Mouse (Mus musculus) liver, embryonic 14 days (tissue): ENCODE data around the gene Gcgr. TPM values are rescaled to one million over a fixed set of nuclear protein-coding genes. Genes with fewer than 3 reads are reported as not detected.

Experiments used
- polyA plus RNA-seq: library from polyadenylated mRNA; depleted of rRNA; stranded (reverse); fragments of >200 nt; gene quantifications from 2 replicates; pipeline ENCODE4 v1.2.3, GENCODE M21; 2012; rRNA removed

Gcgr gene
- 16.1 and 19.1 TPM in 2 replicates for polyA plus RNA-seq

GRCm38 (mm10) chr11:120530085-120530964 is at the start of gene Gcgr:
Gene Gcgr (plus strand): TSS chr11:120530699.

GRCm38 (mm10) chr11:120484265-120484981 is 46.1 kb upstream of the Gcgr start, which contains the start of gene Mrpl12:
Gene Mrpl12 (plus strand): TSS chr11:120484613.

GRCm38 (mm10) chr11:120491317-120492023 is 39.0 kb upstream of the Gcgr start, which contains the start of gene Slc25a10:
Gene Slc25a10 (plus strand): TSS chr11:120491840.

GRCm38 (mm10) chr11:120549168-120549945 is 18.9 kb downstream of the Gcgr start, which contains the start of gene Mcrip1:
Gene Mcrip1 (minus strand): TSS chr11:120549727.

GRCm38 (mm10) chr11:120550810-120551440 is 20.4 kb downstream of the Gcgr start, which contains the start of gene Ppp1r27:
Gene Ppp1r27 (minus strand): TSS chr11:120551132.

GRCm38 (mm10) chr11:120572752-120573584 is 42.5 kb downstream of the Gcgr start, which contains the start of gene P4hb:
Gene P4hb (minus strand): TSS chr11:120573253.

GRCm38 (mm10) chr11:120581490-120582267 is 51.2 kb downstream of the Gcgr start, which contains the start of gene Arhgdia:
Gene Arhgdia (minus strand): TSS chr11:120581624.

Other genes starting within 250 kb of the Gcgr start
- 238 and 303 TPM in 2 replicates for gene Actg1, start 182.2 kb upstream of the Gcgr start, polyA plus RNA-seq
- 0.03 TPM in 1 of 2 replicates, not detected in the other for gene Fscn2, start 169.2 kb upstream of the Gcgr start, polyA plus RNA-seq
- gene Faap100, start 151.9 kb upstream of the Gcgr start, polyA plus RNA-seq, result 5.3 and 5.7 TPM in 2 replicates
- 18.5 and 22.6 TPM in 2 replicates for gene Nploc4, start 93.0 kb upstream of the Gcgr start, polyA plus RNA-seq
- gene Tspan10, start 88.1 kb upstream of the Gcgr start, polyA plus RNA-seq, result 0.03 TPM in 1 of 2 replicates, not detected in the other
- gene Pde6g, start 77.2 kb upstream of the Gcgr start, polyA plus RNA-seq, result 0.22 and 0.25 TPM in 2 replicates
- gene Oxld1, start 72.6 kb upstream of the Gcgr start, polyA plus RNA-seq, result 4.2 and 5.3 TPM in 2 replicates
- gene Ccdc137, start 72.6 kb upstream of the Gcgr start, polyA plus RNA-seq, result 15.5 and 17.7 TPM in 2 replicates
- 8.3 and 11.6 TPM in 2 replicates for gene Arl16, start 63.1 kb upstream of the Gcgr start, polyA plus RNA-seq
- 77.5 and 86.5 TPM in 2 replicates for gene Mrpl12, start 46.1 kb upstream of the Gcgr start, polyA plus RNA-seq
- gene Slc25a10, start 38.9 kb upstream of the Gcgr start, polyA plus RNA-seq, result 27.2 and 31.8 TPM in 2 replicates
- 25.4 and 28.5 TPM in 2 replicates for gene Mcrip1, start 19.0 kb downstream of the Gcgr start, polyA plus RNA-seq
- 0.14 TPM in 1 of 2 replicates, not detected in the other for gene Ppp1r27, start 20.4 kb downstream of the Gcgr start, polyA plus RNA-seq
- gene P4hb, start 42.6 kb downstream of the Gcgr start, polyA plus RNA-seq, result 239 and 240 TPM in 2 replicates
- gene Arhgdia, start 50.9 kb downstream of the Gcgr start, polyA plus RNA-seq, result 151 and 168 TPM in 2 replicates
- gene Alyref, start 67.7 kb downstream of the Gcgr start, polyA plus RNA-seq, result 112 and 119 TPM in 2 replicates
- gene Anapc11, start 67.7 kb downstream of the Gcgr start, polyA plus RNA-seq, result 49.9 and 56.0 TPM in 2 replicates
- 4.6 and 5.4 TPM in 2 replicates for gene Npb, start 77.8 kb downstream of the Gcgr start, polyA plus RNA-seq
- 113 and 125 TPM in 2 replicates for gene Pcyt2, start 87.2 kb downstream of the Gcgr start, polyA plus RNA-seq
- gene Sirt7, start 94.5 kb downstream of the Gcgr start, polyA plus RNA-seq, result 27.4 and 30.1 TPM in 2 replicates
- gene Mafg, start 102.9 kb downstream of the Gcgr start, polyA plus RNA-seq, result 25.1 and 29.7 TPM in 2 replicates
- 4.4 and 4.5 TPM in 2 replicates for gene Pycr1, start 113.1 kb downstream of the Gcgr start, polyA plus RNA-seq
- 0.14 and 0.28 TPM in 2 replicates for gene Myadml2, start 117.5 kb downstream of the Gcgr start, polyA plus RNA-seq
- 0.22 and 0.43 TPM in 2 replicates for gene Notum, start 130.5 kb downstream of the Gcgr start, polyA plus RNA-seq
- gene Aspscr1, start 142.3 kb downstream of the Gcgr start, polyA plus RNA-seq, result 16.8 and 20.5 TPM in 2 replicates
- 61.2 and 66.5 TPM in 2 replicates for gene Cenpx, start 183.0 kb downstream of the Gcgr start, polyA plus RNA-seq
- 8.6 and 8.7 TPM in 2 replicates for gene Lrrc45, start 183.2 kb downstream of the Gcgr start, polyA plus RNA-seq
- 1.3 and 1.4 TPM in 2 replicates for gene Rac3, start 190.8 kb downstream of the Gcgr start, polyA plus RNA-seq
- gene Dcxr, start 196.6 kb downstream of the Gcgr start, polyA plus RNA-seq, result 9.4 and 10.1 TPM in 2 replicates
- gene Cbr2, start 201.4 kb downstream of the Gcgr start, polyA plus RNA-seq, result 0.16 TPM in 1 of 2 replicates, not detected in the other
- gene Hmga1b, start 232.1 kb downstream of the Gcgr start, polyA plus RNA-seq, result 2.8 and 3.7 TPM in 2 replicates